Mouse (Mus musculus): ENCODE measurements around the gene Slc16a10. TPM values are rescaled to one million over a fixed set of nuclear protein-coding genes. Genes with fewer than 3 reads are reported as not detected.
"Not testable (repeated sequence)": the region's sequence is repeated elsewhere in the genome, so short reads cannot be mapped to it uniquely, and the experiment has no call there.

Slc16a10 gene
- total RNA-seq, 2 experiments from 2014 or later: 30.0 to 33.6 TPM

DNA sequence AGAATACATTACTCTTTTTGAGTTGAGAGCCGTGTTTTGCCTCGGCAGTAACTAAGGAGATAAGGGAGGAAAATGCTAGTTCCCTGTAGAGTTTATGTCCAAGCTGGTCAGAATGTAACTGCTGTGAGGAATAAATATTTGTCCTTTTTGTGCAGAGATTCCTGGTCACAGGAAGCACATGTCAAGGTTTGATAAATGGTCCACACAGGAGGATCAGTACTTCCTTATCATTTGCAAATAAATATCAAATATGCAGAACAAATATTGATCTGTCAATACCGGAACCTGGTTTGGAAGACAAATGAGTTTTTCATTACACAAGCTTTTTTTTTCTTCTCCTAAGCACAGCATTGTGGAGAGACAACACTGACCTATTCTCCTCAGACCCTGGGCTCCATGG lies 90.1 kb downstream of the Slc16a10 start:
- DNase-seq: no peak
- intact Hi-C loops (cut with DNase I; ENCODE audit: low total_unique reads): loop anchor here (2.0 kb wide), 1 partner anchor 161 kb away; no protein-coding TSS in a partner anchor

DNA sequence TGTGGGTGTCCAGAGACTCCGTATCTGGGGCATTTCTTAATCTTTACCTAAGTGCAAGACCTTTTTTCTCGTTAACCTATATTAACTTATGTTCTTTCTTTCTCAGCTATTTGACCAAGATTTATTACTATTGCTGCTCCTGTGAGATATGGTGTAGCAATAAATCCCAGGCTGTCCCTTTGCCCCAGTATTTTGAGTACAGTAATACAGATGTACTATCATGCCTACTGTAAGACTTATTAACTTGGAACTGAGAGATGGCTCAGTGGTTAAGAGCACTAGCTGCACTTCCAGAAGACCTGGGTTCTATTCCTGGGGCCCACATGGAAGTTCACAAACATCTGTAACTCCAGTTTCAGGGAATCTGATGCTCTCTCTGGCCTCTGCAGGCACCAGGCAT lies 91.3 kb downstream of the Slc16a10 start:
- intact Hi-C loops (cut with DNase I; ENCODE audit: low total_unique reads): no loop called here
- no peak for DNase-seq

DNA sequence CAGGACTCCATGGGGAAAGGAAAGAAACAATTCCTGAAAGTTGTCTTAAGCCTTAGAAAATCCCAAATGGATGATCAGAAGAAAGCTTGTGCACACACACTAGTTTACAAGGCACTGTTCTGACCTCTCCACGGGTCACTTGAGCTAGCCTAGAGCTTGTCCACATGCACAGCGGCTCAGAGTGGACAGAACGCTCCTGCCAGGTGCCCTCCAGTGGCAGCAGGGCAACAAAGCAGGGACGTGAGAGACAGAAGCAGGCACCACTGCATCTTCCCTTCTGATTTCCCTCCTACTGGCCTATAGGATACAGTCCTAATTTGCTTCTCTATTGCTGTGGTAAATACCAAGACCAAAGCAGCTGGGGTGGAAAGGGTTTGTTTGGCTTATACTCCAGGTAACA lies 100.7 kb downstream of the Slc16a10 start:
- intact Hi-C loops (cut with DNase I; ENCODE audit: low total_unique reads): no loop called here
- no peak for DNase-seq

DNA sequence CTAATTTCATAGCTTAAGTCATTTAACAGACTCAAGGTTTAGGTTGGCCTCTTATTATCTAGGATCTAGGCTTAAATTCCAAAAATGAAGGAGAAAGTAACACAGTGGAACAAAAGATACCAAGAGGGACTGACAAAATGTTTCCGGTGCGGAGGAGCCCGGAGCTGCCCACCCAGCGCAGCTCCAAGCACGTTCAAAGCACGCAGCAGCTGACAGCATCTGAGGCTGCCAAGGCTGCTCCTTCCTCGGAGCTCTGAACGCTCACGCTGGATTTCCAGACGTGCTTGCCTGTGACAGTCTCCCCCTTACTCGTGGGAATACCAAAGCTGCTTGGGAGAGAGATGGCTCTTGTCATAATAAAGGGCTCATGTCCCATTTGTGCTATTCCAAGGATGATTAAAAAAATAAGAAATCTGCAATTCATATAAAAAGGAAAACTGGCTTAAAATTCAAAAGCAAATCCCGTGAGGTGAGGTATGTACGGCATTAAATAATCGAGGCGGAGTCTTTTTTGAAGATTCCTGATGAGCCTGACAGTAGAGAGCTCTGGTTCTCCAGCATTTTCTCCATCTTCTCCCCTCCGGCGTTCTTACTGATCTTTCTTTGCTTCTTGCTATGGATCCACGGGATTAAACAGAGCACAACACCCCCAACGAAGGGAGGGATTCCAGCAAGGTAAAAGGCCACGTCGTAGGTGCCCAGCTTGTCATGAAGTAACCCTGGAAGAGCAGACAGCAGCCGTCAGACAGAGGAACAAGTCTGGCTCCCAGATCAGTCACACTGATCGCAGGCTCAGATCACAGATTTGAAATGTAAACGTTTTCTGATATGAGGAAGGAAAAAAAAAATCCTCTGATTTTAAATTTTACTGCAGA lies 105.1 kb downstream of the Slc16a10 start:
- no peak for DNase-seq
- intact Hi-C loops (cut with DNase I; ENCODE audit: low total_unique reads): no loop called here

DNA sequence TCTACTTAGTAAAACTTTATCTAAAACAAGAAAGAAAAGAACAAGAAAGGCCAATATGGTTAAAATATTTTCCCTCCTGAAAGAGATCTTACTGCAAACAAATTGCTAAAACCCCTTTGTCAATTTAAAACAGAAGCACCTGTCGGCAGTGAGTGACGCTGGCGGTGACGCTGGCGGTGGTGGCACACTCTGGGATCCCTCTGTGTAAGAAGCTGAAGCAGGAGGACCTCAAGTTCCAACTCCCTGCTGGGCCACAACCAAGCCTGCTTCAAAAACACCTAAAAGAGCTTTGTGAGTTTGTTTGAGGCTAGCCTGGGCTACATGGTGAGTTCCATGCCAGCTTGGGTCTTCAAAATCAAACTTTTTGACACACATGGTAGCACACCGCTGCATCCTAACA lies 107.1 kb downstream of the Slc16a10 start:
- DNase-seq: no peak
- intact Hi-C loops (cut with DNase I; ENCODE audit: low total_unique reads): no loop called here

DNA sequence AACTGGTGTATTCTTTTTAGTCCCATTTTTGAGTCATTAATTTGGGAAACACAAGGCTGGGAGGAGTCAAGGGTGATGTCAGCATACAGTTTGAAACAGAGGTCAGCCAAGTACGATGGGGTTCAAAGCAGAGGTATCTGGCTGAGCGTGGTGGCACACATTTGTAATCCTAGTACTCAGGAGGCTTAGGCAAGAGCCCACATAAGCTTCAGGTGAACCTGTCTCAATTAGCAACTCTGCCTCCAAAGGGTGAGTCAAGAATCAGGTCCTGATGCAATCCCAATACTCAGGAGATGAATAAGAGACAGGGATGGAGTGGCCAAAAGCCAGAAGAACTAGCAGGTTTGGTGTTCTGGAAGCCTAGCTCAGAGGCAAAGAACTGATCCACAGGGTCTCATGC lies 109.2 kb downstream of the Slc16a10 start:
- no peak for DNase-seq
- intact Hi-C loops (cut with DNase I; ENCODE audit: low total_unique reads): no loop called here

DNA sequence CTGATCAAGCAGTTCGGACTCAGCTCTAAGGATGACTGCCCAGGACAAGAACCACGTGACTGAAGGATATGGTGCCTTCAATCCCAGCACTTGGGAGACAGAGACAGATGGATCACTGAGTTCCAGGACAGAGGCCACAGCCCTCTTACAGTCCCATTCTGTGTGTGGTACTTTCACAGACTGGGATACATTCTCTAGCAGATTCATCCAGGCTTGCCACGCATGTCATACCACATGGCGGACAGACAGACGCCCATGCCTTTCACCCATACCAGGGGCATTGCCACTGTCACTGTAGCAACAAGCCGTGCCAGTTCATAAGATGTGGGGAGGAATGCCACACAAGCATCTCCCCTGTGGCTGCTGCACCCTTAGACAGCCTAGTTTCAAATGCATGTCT lies 111.3 kb downstream of the Slc16a10 start:
- no peak for DNase-seq
- intact Hi-C loops (cut with DNase I; ENCODE audit: low total_unique reads): no loop called here

DNA sequence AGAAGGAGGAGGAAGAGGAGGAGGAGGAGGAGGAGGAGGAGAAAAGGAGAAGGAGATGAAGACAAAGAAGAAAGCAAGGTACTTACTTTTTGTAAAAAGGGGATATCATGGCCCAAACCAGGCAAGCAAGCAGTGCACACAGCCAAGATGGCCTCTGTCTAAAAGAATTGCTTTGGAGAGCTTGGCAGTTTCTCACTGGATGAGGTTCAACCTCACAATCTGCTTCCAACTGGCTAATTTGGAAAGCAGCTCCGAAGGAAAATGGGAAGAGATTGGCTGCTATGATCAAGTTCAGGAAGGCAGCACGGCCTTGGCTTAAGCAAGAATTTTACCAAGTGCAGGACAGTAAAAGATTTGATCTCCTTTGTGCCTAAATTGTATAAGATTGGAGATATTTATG lies 112.4 kb downstream of the Slc16a10 start:
- no peak for DNase-seq
- intact Hi-C loops (cut with DNase I; ENCODE audit: low total_unique reads): no loop called here

DNA sequence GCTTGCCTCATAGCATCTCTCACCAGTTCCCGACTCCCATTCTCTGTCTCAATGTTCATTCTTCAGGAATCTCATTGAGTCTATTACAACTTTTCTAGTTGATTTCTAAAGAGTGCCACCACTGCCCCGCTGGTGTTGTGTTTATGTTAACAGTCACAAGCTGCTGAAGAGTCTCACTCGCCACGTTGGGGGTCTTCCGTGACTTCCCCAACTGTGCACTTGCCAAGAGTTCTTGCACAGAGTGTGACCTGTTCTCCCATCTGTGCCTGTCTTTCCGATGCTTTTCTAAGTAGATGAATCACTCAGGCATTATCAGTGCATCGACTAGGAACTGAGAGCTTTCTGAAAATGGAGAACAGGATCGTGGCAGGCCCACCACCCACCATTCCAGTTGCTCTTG lies 114.0 kb downstream of the Slc16a10 start:
- intact Hi-C loops (cut with DNase I; ENCODE audit: low total_unique reads): no loop called here
- DNase-seq: no peak

DNA sequence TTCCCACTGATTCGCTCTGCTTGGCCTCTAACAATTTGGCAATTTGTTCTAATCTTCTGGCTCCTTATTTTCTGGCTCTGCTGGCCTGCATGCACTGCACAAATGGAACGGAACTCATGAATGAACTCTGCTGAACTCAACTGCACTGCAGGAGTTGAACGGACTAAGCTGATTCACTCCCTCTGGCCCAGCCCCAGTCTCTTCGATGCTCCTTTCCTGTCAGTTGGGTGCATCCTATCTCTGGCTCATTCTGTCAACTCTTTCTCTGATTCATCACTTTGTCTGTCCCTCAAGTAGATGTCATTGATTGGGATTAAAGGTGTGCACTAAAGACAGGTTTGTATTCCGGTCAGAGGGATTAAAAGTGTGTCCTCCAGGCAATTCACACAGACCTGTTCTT lies 115.5 kb downstream of the Slc16a10 start:
- intact Hi-C loops (cut with DNase I; ENCODE audit: low total_unique reads): no loop called here
- no peak for DNase-seq

DNA sequence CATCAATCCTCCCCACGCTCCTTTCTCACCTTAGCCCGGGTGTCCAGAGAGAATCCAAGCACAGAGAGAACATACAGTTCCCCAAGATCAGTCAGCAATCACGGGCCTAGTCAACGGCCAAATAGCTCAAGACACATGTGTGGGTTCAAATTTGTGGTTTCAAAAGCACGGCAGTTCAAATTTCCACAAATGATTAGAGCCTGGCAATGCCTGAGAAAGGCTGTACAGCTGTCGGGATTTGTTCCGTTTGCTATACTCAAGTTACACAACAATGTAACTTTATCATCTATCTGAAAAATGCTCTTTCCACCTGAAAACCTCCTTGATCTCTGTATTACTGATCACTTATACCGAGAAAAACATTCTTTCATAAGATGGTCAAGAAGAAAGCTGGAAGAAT lies 116.5 kb downstream of the Slc16a10 start:
- intact Hi-C loops (cut with DNase I; ENCODE audit: low total_unique reads): no loop called here

DNA sequence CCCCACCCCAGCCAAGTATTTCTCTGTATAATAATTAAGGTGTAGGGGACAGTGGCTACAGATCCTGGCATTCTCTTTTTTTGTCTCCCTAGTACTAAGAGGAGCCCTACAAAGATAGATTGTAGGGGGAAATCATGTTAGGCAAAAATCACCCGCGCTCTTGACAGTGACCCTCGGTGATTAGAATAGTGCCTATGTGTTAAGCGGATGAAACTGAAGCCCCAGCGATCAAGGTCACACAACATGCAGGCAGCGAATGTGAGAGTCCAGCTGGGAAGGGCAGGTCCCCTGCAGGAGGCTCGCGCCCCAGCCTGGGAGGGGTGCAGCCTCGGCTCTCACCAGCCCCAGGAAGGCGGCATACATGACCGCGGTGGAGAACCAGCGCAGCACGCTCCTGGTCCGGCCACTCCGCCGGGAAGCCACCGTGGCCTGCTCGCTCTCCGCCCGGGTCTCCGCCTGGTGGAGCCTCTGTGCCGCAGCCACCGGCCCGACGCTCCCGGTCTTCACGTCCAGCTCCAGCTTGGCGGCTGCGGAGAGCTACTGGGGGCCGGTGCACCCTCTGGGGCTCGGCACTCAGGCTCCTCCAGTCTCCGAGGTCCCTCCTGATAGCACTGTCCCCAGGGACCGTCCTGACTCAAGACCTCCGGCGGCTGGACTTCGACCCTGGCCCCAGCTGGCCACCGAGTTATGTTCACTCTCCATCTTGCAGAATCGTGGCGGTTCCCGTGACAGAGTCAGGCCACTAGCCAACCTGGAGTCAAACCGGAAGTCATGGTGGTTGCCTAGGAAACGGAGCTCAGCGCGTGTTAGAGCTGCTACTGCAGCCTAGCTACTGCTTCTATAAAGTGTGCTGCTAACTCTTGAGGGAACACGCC lies 117.3 kb downstream of the Slc16a10 start, which contains the start of gene Mfsd4b1:
Gene Mfsd4b1 (minus strand): TSS at position 715 of the 875 bp plus-strand sequence.
- intact Hi-C loops (cut with DNase I; ENCODE audit: low total_unique reads): no loop called here
- DNase-seq: peak; percentile 82

More for the DNA sequence above, 116.5 kb downstream of the Slc16a10 start:
- no peak for DNase-seq

DNA sequence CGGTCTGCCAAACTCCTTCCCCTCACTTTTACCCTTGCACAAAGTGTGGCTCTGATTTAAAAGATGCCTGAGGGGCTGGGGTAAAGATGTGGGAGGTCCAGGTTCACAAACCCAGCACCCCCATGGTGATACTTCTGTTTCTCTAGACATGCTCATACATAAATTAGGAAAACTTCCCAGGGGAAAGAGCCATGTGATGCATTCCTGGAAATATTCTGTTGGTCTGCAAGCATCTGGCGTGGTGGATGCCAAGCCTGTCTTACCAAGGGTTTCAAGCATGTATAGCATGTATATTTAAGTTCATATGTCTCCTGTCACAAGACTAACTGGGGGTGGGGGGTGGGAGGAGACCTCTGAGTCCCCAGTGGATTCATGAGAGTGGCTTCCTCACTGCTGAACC lies 121.7 kb downstream of the Slc16a10 start:
- no peak for DNase-seq
- intact Hi-C loops (cut with DNase I; ENCODE audit: low total_unique reads): no loop called here

DNA sequence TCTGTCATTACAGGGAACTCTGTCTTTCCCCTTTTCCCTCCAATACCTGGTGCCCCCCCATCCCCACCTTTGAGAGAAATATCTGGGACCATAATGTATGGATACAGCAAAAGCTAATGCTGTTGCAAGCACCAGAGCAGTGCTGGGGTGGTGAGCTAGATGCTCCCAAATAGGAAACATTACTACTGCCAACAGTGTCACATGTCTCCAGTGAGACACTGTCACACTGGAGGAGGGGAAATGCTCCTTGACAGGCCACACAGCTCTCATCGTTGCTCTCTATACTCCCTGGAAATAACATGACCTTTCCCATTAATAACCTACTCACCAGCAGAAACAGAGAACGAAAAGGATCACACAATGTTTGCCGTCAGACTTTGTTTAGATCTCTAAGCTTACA lies 122.6 kb downstream of the Slc16a10 start:
- DNase-seq: no peak
- intact Hi-C loops (cut with DNase I; ENCODE audit: low total_unique reads): no loop called here

DNA sequence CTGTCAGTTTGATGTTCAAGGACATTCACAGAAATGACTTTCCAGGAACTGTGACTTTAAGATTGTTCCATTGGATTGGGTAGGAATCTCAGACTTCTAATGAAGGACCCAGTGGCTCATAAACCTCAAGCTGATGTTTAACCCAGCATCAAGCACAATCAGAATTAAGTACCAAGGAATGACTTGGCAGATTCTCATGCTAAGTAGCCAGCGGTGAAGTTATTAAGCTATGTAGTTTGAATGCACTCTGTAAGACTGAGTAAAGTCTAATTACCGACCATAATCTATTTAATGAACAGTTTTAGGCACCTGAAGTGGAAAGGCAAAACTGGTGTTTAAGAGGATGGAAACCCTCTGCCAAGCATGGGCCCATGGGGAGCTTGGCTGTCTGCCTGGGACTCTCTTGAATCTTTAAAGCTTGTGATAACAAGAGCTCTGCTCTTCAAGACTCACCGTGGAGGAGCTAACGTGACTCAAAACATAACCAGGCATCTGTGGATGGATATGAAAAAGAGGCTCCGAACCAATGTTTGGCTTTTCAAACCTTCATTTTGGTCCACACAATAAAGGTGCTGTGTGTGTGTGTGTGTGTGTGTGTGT lies 123.7 kb downstream of the Slc16a10 start:
- DNase-seq: no peak

DNA sequence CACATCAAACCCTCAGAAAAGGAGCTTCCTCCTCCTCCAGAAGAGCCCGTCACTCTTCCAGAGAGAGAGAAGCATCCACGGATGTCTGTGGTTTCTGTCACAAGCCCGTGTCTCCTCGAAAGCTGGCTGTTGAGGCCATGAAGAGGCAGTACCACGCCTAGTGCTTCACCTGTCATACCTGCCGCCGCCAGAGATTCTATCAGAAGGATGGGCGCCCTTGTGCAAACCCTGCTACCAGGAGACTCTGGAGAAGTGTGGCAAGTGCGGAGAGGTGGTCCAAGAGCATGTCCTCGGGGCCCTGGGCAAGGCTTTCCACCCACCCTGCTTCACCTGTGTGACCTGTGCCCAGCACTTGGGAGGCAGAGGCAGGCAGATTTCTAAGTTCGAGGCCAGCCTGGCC lies 132.5 kb downstream of the Slc16a10 start:
- no peak for DNase-seq
- intact Hi-C loops (cut with DNase I; ENCODE audit: low total_unique reads): no loop called here

More for the DNA sequence above, 123.7 kb downstream of the Slc16a10 start:
- intact Hi-C loops (cut with DNase I; ENCODE audit: low total_unique reads): no loop called here

DNA sequence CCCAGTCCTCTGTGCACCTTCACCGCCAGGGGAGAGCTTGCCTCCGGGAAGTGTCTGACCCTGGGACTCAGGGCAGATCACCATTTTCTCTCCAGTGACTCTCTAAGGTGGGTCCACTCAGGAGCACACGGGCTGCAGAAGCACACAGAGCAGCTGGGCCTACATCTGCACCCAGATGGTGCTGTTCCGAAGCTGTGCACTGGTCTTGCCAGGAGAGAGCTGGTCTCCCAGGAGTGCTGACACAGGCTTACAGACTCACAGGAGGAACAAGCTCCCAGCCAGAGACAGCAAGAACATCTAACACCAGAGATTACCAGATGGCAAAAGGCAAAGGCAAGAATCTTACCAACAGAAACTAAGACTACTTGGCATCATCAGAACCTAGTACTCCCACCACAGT lies 133.2 kb downstream of the Slc16a10 start:
- intact Hi-C loops (cut with DNase I; ENCODE audit: low total_unique reads); DNase-seq: not testable (repeated sequence)

DNA sequence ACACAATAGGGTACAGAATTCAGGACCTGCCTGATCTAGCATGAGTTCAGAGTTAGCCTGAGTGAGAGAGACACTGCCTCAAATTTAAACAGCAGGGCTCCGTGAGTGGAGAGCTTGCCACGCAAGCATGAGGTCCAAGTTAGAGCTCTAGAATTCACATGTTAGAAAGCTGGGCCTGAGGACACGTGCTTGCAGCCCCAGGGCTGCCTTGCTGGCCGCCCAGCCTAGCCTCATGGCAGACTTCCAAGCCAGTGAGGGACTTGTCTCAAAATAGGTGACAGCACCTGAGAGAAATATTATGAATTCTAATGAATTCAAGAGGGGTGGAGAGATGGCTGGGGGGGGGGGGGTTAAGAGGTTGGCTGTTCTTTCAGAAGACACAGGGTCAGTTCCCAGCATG lies 134.1 kb downstream of the Slc16a10 start:
- intact Hi-C loops (cut with DNase I; ENCODE audit: low total_unique reads): no loop called here
- DNase-seq: no peak

DNA sequence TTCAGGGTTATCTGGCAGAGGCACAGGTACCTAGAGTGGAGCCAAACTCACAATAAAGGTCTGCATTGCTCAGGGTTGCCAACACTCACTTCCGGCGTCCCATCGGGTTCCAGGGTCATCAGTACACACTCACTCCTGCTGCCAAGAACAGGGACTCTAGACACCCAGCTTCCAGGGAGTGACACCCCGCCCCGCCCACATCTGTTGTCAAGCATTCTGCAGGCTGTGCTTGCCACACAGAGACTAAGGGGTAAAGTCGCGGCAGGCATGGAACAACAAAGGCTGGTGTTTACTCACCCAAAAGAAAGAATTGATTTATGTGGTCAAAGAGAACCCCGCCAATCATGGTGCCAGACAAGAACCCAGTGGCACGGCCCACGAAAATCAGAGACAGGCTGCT lies 135.1 kb downstream of the Slc16a10 start:
- DNase-seq: no peak
- intact Hi-C loops (cut with DNase I; ENCODE audit: low total_unique reads): no loop called here

DNA sequence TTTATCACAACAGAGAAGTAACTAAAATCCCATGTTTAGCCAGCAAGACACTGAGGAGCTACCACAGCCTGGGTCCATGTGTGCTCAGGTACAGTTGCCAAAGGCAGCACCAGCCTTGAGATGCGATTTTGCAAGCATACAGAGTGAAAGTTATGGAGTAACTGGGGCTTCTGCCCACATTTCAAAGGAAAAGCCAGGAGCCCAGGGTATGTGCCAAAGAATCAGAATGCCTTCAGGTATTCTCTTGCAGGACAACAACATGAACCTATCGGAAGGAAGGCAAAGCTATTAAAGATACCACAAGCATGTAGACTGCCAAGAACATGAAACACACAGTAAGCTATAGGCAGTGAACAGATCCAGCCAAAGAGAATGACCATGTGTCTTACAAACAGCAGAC lies 141.3 kb downstream of the Slc16a10 start:
- no peak for DNase-seq
- intact Hi-C loops (cut with DNase I; ENCODE audit: low total_unique reads): no loop called here
